Mouse (Mus musculus) brown adipose tissue, adult 24 weeks (tissue): ENCODE data around the gene 4930519G04Rik. TPM values are rescaled to one million over a fixed set of nuclear protein-coding genes. Genes with fewer than 3 reads are reported as not detected.
A peak's percentile ranks its signal among the peaks of the same experiment; 100 is the strongest.
"Not testable (repeated sequence)": the region's sequence is repeated elsewhere in the genome, so short reads cannot be mapped to it uniquely, and the experiment has no call there.

Experiments used
- H3K27ac ChIP-seq: fragments of 200-500 bp; replicated peaks from 2 replicates; pipeline ENCODE4 v1.5.1; 2012; ENCODE audit warnings: low read depth, mild to moderate bottlenecking, low read length
- H3K4me1 ChIP-seq: fragments of 200-500 bp; 2 replicates; pipeline ENCODE4 v1.6.1; 2012; ENCODE audit warnings: low read length, mixed read lengths; ENCODE audit not compliant: control insufficient read depth, insufficient read depth, insufficient read length
- H3K4me3 ChIP-seq: fragments of 200-500 bp; 2 replicates; pipeline ENCODE4 v1.5.1; 2012; ENCODE audit warnings: low read depth, mild to moderate bottlenecking, low read length, moderate library complexity; ENCODE audit not compliant: insufficient read depth
- polyA plus RNA-seq: library from polyadenylated mRNA; stranded (reverse); fragments of >200 nt; gene quantifications from 2 replicates; pipeline ENCODE4 v1.2.4, GENCODE M21; 2012; ENCODE audit not compliant: missing spikeins, insufficient read depth, insufficient read length

Gene 4930519G04Rik
- polyA plus RNA-seq = not detected in 2 replicates

- not testable (repeated sequence) for H3K4me3 ChIP-seq, H3K4me1 ChIP-seq, H3K27ac ChIP-seq
These were observed at the start of gene 4930519G04Rik for GRCm38 (mm10) chr5:114853364-114853763. Gene 4930519G04Rik, plus strand, starts transcription at chr5:114853664.

GRCm38 (mm10) chr5:114804335-114804734 is 49.1 kb upstream of the 4930519G04Rik start:
- H3K4me1 ChIP-seq = no peaks in the 10 kb centered on the region
- H3K27ac ChIP-seq = no peak overlapping the region
- no peak overlapping the region for H3K4me3 ChIP-seq

GRCm38 (mm10) chr5:114804958-114805357 is 48.5 kb upstream of the 4930519G04Rik start:
- Histone ChIP-seq H3K4me1 (no peaks in the 10 kb centered on the region), H3K27ac (peak overlapping the region; percentile 28; the same call in 1 of the 2 replicates), H3K4me3 (no peak overlapping the region)

- Histone ChIP-seq H3K4me3 (peak overlapping the region; percentile 34), H3K4me1 (no peaks in the 10 kb centered on the region), H3K27ac (peak overlapping the region; percentile 75)
These were observed 47.8 kb upstream of the 4930519G04Rik start for GRCm38 (mm10) chr5:114805436-114806350.

GRCm38 (mm10) chr5:114806636-114807035 is 46.8 kb upstream of the 4930519G04Rik start:
- Histone ChIP-seq H3K4me1 (no peaks in the 10 kb centered on the region), H3K4me3 (peak overlapping the region; percentile 34; the same call in 1 of the 2 replicates), H3K27ac (peak overlapping the region; percentile 75)

- no peak overlapping the region for H3K4me3 ChIP-seq
- H3K27ac ChIP-seq = peak overlapping the region; percentile 75
- no peaks in the 10 kb centered on the region for H3K4me1 ChIP-seq
These were observed 46.4 kb upstream of the 4930519G04Rik start for GRCm38 (mm10) chr5:114807063-114807462.

- Histone ChIP-seq H3K4me3 (no peak overlapping the region), H3K27ac (0 out of 2 replicates have a peak overlapping the region, but pooled peaks have one; percentile 17), H3K4me1 (no peaks in the 10 kb centered on the region)
These were observed 46.0 kb upstream of the 4930519G04Rik start for GRCm38 (mm10) chr5:114807468-114807867.

GRCm38 (mm10) chr5:114807893-114808292 is 45.6 kb upstream of the 4930519G04Rik start:
- no peaks in the 10 kb centered on the region for H3K4me1 ChIP-seq

GRCm38 (mm10) chr5:114808385-114808784 is 45.1 kb upstream of the 4930519G04Rik start:
- H3K4me1 ChIP-seq = no peaks in the 10 kb centered on the region
- no peak overlapping the region for H3K4me3 ChIP-seq
- H3K27ac ChIP-seq = no peak overlapping the region

More at GRCm38 (mm10) chr5:114807893-114808292, 45.6 kb upstream of the 4930519G04Rik start:
- Histone ChIP-seq H3K4me3 (no peak overlapping the region), H3K27ac (no peak overlapping the region)

GRCm38 (mm10) chr5:114809181-114809756 is 44.2 kb upstream of the 4930519G04Rik start:
- Histone ChIP-seq H3K4me1 (no peaks in the 10 kb centered on the region), H3K27ac (no peak overlapping the region)

GRCm38 (mm10) chr5:114809826-114810225 is 43.6 kb upstream of the 4930519G04Rik start:
- Histone ChIP-seq H3K4me3 (no peak overlapping the region), H3K4me1 (no peaks in the 10 kb centered on the region), H3K27ac (no peak overlapping the region)

More at GRCm38 (mm10) chr5:114809181-114809756, 44.2 kb upstream of the 4930519G04Rik start:
- no peak overlapping the region for H3K4me3 ChIP-seq

- Histone ChIP-seq H3K4me1 (no peaks in the 10 kb centered on the region), H3K27ac (no peak overlapping the region), H3K4me3 (peak overlapping the region; percentile 76)
These were observed 39.8 kb upstream of the 4930519G04Rik start for GRCm38 (mm10) chr5:114813525-114814181.

GRCm38 (mm10) chr5:114816599-114816998 is 36.9 kb upstream of the 4930519G04Rik start:
- Histone ChIP-seq H3K27ac (no peak overlapping the region), H3K4me3 (no peak overlapping the region), H3K4me1 (no peaks in the 10 kb centered on the region)

- Histone ChIP-seq H3K27ac (no peak overlapping the region), H3K4me3 (no peak overlapping the region), H3K4me1 (no peaks in the 10 kb centered on the region)
These were observed 35.3 kb upstream of the 4930519G04Rik start for GRCm38 (mm10) chr5:114818124-114818523.
